Mouse (Mus musculus) lung, postnatal 10 days (tissue): ENCODE data around the gene Fam205c.
"Not testable (repeated sequence)": the region's sequence is repeated elsewhere in the genome, so short reads cannot be mapped to it uniquely, and the experiment has no call there.

Source experiments
- DNase-seq: peaks from one replicate; pipeline ENCODE4 v3.0.0; 2021

Fam205c gene

GRCm38 (mm10) chr4:42876586-42877291 is 2.7 kb upstream of the Fam205c start:
- DNase-seq, result peak; percentile 66

GRCm38 (mm10) chr4:42872746-42873435 is 1.1 kb downstream of the Fam205c start:
- no peak for DNase-seq

- DNase-seq, result no peak
Measured at GRCm38 (mm10) chr4:42872151-42872550, 1.9 kb downstream of the Fam205c start.

GRCm38 (mm10) chr4:42870748-42871147 is 3.3 kb downstream of the Fam205c start:
- DNase-seq, result peak; percentile 29

- no peak for DNase-seq
Measured at GRCm38 (mm10) chr4:42868193-42868592, 5.8 kb downstream of the Fam205c start.

- DNase-seq, result no peak
Measured at GRCm38 (mm10) chr4:42867390-42867789, 6.6 kb downstream of the Fam205c start.

GRCm38 (mm10) chr4:42863487-42863886 is 10.5 kb downstream of the Fam205c start:
- DNase-seq, result not testable (repeated sequence)

GRCm38 (mm10) chr4:42860483-42860882 is 13.6 kb downstream of the Fam205c start:
- DNase-seq, result not testable (repeated sequence)

GRCm38 (mm10) chr4:42856671-42857070 is 17.4 kb downstream of the Fam205c start, which contains the start of gene Gm12394:
Gene Gm12394, minus strand, starts transcription at chr4:42856771.
- not testable (repeated sequence) for DNase-seq

GRCm38 (mm10) chr4:42853788-42854187 is 20.2 kb downstream of the Fam205c start, which contains the start of gene Fam205a1:
Gene Fam205a1, minus strand, starts transcription at chr4:42853888.
- not testable (repeated sequence) for DNase-seq
